Mouse (Mus musculus): ENCODE data around the gene Lime1.
A peak's percentile ranks its signal among the peaks of the same experiment; 100 is the strongest.

Lime1 gene

GRCm38 (mm10) chr2:181391541-181391940 lies 11.7 kb downstream of the Lime1 start:
- DNase-seq, result no peak

DNA sequence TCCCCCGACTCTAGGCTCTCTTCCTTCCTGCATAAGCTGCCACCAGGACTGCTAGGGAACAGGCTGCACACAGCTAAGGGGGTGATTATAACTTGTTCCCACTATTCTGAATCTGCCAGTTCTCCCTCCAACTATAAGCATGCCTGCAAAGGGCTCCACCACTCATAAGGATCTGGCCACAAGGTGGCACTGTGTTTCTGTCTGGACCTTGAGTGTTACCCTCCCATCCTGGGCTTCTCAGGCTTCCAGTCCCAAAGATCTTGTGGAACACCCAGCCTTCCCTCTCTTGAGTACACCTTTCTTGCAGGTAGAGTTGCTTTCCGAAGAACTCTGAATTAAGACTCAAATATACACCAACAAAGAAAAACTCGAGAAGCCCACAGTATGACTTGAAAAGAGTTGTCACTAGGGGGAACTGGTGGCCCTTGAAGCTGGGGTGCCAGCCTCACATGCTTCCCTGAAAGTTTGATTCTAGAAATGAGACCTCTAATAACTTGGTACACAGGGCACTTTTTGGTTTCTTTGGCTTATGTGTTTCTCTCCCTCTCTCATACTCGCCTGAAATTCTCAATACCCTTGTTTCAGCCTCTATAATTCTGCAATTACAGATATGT lies 12.8 kb downstream of the Lime1 start:
- peak; percentile 77 for DNase-seq

GRCm38 (mm10) chr2:181394086-181394485 lies 14.2 kb downstream of the Lime1 start:
- no peak for DNase-seq

GRCm38 (mm10) chr2:181397207-181397761 lies 17.4 kb downstream of the Lime1 start:
- no peak for DNase-seq

DNA sequence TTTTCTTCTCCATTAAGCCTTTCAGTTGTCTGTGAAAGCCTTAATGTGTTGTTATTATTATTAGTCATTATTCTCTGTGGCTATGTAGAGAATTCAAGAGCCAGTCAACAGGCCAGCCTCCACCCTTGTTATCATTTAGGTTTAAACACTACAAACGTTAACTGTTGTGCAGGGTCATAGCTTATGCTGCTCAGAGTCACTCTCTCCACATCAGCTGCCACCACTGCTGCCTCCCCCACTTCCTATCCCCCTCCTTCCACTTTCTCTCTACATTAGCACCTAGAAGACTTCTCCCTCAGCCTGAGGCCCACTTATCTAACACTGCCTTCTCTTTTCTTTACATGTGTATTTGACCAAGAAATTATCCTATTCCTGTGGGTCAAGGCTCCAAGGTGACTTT lies 21.6 kb downstream of the Lime1 start:
- no peak for DNase-seq

DNA sequence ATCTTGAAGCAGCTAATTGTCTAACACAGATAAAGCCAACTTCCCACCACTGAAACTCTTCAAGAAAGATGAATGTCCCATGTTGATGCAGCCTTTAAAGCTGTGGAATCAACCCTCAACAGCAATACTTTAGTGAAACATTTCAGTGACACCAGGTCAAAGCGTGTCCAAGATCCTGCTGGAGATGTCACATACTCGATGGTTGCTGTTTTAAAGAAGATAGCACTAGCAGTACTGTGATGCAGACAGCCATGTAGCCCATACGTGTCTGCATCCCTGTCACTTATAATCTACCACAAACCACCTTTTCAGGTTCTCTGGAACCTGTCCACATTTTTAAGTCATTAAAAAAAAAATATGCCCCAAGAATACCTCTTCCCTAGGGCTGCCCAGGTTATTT lies 23.8 kb downstream of the Lime1 start:
- no peak for DNase-seq

GRCm38 (mm10) chr2:181409643-181410042 lies 29.8 kb downstream of the Lime1 start:
- DNase-seq, result no peak

DNA sequence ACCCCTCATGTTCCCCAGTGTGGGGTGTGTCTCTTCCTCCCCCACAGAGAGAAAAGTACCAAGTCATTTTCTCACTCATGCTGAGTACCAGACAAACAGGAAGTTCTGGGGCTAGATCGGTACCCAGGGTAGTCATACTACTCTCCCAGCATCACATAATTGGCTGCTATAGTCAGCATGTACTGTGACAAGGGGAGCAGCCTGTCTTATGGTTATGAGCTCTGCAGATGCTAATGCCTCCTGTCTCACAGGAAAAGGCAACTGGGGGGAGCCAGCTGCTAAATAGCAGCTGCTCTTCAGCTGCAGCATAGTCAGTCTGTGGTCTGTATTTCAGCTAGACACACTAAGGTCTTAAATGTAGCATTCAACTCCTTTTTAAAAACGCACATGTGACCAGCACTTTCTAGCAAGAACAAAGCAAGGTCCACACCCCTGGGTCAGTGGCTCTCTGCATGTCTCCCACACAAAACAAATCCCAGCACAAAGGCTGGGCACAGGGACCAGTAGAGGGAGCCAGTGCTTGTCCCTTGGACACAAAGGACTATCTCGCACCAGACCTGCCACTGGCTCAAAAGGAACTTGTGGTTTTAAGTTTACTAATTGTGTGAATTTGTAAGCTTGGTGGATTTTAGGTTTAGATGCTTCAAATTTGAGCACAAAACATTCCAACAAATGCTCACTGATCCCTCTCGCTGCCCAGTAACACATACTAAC lies 31.0 kb downstream of the Lime1 start:
- DNase-seq, result peak; percentile 59

GRCm38 (mm10) chr2:181413141-181413540 lies 33.3 kb downstream of the Lime1 start:
- no peak for DNase-seq

DNA sequence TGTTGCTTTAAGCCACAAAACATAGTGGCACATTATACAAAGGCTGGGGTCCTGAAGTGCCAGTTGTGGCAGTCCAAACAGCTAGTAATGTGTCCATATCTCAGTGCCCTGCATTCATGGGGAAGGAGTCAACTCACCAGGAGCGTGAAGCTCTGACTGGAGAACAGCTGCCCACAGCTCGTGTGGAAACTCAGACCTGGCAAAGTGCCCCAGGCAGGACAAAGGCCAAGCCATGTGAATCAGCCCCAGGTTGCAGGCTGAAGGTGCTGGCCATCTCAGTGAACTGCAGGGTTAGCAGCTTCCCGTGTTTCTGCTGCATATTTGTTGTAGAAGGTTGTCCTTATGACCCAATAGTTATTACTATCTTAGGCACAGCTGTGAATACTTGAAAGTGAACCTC lies 36.1 kb downstream of the Lime1 start:
- DNase-seq, result no peak

GRCm38 (mm10) chr2:181419359-181419758 lies 39.5 kb downstream of the Lime1 start:
- DNase-seq, result no peak

- peak; percentile 78 for DNase-seq
Measured at GRCm38 (mm10) chr2:181420426-181420825, 40.5 kb downstream of the Lime1 start.

DNA sequence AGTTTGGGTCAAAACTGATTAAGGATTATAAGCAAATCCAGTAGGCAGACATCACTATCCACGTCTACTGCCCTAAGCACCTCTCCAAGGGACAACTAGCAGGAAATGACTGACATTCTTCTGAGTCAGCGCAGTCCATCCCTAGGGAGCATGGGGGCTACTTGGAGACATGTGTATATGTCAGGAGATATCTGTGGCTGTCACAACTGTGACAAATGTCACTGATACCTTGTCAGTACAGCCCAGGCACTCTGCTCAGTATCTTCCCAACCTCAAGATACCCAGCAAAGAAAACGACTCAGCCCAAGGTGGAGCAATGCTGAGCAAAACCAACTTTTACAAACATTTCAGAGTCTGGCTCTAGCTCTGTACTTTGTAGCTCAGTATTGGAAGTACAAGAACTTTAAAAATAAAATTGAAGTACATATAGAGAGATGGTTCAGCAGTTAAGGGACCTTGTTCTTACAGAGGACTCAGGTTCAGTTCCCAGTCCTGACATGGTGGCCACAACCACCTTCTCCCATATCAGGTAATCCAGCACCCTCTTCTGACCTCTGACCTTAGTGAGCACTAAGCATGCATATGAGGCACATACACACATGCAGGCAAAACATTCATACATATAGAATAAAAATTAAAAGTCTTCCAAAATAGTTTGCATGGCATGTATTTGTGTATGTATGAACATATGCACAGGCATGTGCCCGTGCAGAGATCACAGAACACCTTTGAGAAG lies 41.2 kb downstream of the Lime1 start:
- no peak for DNase-seq

DNA sequence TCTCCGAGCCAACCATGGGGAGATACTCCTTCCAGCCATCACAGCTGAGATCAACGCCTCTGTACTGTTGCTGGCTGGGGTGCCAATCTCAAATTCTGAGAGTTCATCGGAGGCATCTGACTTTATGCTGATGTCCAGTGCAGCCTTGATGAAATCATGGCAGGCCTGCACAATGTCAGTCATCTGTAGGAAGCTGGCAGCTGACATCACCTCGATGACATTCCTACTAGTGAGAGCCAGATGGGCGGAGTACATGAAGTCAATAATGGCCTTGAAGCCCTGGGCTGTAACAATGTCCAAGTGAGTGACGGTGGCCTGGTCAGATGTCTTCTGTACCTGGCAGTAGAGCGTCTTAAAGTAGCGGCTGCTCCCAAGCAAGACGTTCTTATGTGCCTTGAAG lies 44.0 kb downstream of the Lime1 start:
- DNase-seq, result no peak
